Mouse (Mus musculus) neutrophil, adult 83 days (primary cell): ENCODE results near the gene Med28. TPM values are rescaled to one million over a fixed set of nuclear protein-coding genes. Genes with fewer than 3 reads are reported as not detected.

Experiments used
- total RNA-seq, 2 experiments: library from RNA; stranded (reverse); gene quantifications; one replicate each; pipeline ENCODE4 v1.2.4; 2023

Gene Med28
- 10 to 100 TPM; 47.7 to 51.1 TPM for total RNA-seq

DNA sequence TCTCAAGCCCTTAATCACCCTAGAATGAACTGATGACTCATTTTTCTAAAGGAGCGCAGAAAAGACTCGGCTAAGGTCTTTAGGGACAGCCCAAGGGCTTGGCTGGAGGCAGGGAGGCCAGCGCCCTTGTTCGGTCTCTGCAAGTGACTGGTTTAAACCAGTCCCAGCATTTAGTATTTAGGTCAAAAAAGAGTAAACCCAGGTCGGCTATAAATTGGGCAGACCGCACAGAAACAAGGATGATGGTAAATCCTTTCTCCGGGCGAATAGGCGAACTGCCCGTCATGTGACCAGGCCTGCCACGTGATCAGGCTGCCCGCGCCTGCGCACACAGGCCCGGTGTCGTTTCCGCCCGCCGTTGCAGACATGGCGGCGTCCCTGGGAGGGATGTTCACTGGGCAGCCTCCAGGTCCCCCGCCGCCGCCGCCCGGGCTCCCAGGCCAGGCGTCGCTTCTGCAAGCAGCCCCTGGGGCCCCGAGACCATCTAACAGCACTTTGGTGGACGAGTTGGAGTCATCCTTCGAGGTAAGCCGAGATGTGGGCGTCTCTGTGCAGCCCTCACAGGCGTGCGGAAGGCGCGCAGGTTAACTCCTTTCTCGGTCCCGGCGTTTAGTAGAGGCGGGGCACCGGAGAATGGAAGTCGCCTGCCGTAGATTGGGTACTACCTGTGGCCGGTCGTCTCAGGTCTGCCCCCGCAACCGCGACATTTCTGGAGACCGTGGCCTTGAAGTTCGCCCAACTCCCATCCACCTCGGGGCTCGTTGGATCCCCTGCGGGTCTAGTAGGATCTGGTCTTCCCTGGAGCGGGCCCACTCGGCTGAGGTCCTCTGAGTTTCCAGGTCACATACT, at the start of gene Med28:
Med28 (plus strand) TSS at position 270 of the 849 bp plus-strand sequence.

DNA sequence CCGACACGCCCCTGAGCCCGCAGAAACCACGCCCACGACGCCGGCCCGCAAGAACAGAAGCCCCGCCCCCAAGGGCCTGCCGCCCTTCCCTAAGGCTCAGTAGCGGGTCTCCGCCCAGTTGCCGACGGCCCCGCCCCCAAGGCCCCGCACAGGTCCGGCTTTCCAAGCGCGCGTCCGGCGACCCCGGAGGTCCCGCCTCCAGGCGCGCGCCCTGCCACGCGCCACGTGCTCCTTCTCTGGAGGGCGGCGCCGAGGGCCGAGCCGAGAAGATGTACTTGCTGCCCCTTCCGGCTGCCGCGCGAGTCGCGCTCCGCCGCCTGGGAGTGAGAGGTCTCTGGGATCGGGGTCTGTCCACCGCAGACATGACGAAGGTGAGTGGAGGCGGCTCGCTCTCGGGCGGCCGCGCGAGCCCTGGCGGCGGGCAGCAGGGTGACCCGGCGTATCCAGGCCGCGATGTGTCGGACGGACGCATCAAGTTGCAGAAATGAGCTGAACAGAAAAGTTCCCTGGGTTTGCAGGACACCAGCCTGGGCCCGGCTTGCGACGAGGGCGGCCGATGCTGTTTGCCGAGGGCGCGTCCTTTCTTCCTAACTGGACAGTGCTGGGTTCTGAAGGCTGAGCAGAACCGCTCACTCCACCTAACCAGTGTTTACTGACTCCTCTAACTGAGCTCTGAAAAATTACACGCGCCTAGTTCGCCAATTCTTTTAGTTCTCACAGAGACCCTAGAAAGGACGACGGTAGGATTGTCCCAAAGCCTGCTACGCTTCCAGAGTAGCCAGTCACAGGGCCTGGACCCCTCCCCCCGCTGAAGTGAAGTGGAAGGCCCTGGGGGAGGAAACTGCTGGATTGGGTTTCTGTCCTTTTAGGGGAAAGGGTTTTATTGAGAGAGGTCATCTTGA, 26.6 kb upstream of the Med28 start, which contains the start of gene Lap3:
Lap3 (plus strand) TSS at position 184 of the 902 bp plus-strand sequence.

Other genes starting within 250 kb of the Med28 start
- 10 to 100 TPM; 14.7 to 16.0 TPM for gene Qdpr, start 70.0 kb upstream of the Med28 start, total RNA-seq
- not detected for gene Clrn2, start 66.5 kb upstream of the Med28 start, total RNA-seq
- gene Lap3, start 26.9 kb upstream of the Med28 start, total RNA-seq, result 10 to 100 TPM; 12.3 to 18.4 TPM
- gene Fam184b, start 119.4 kb downstream of the Med28 start, total RNA-seq, result not detected
- gene Ncapg, start 149.7 kb downstream of the Med28 start, total RNA-seq, result 10 to 100 TPM; 34.6 to 36.5 TPM